Mouse (Mus musculus) CH12.LX (cell line): ENCODE measurements around the gene Klhl18. TPM values are rescaled to one million over a fixed set of nuclear protein-coding genes. Genes with fewer than 3 reads are reported as not detected.
A peak's percentile ranks its signal among the peaks of the same experiment; 100 is the strongest.

Source experiments
- DNase-seq: peaks from one replicate; pipeline ENCODE4 v3.0.0-alpha.2; 2013; ENCODE audit errors: extremely low read depth
- H3K27ac ChIP-seq: 2 replicates; pipeline ENCODE4 v1.5.1; 2012; ENCODE audit warnings: low read depth, mild to moderate bottlenecking, control low read depth, moderate library complexity; ENCODE audit not compliant: insufficient read depth
- H3K27me3 ChIP-seq: replicated peaks from 2 replicates; pipeline ENCODE3; 2012; ENCODE audit warnings: inconsistent platforms
- H3K36me3 ChIP-seq, 2 experiments: replicated peaks in 1 of 2; 2 replicates each; pipeline versions ENCODE3 to v1.6.1; 2012; ENCODE audit warnings: inconsistent platforms in 1 of 2, low read length in 1 of 2, mild to moderate bottlenecking in 1 of 2, mixed read lengths in 1 of 2, moderate library complexity in 1 of 2; ENCODE audit not compliant: control insufficient read depth in 1 of 2, insufficient read depth in 1 of 2
- H3K4me1 ChIP-seq, 2 experiments: 2 replicates each; pipeline ENCODE4 v1.6.1; 2012; ENCODE audit warnings: inconsistent platforms in 1 of 2, moderate library complexity in 1 of 2; ENCODE audit not compliant: insufficient read depth in 2 of 2, control insufficient read depth in 1 of 2
- H3K4me2 ChIP-seq: 2 replicates; pipeline ENCODE4 v1.6.1; 2012; ENCODE audit warnings: low read depth, mild to moderate bottlenecking, control low read depth; ENCODE audit not compliant: poor library complexity, insufficient read depth, severe bottlenecking
- H3K4me3 ChIP-seq, 3 experiments: fragments of 150-350 bp in 1 of 3; sonication (generic) in 1 of 3; replicated peaks in 1 of 3; 2 replicates each; pipeline versions ENCODE3 to v1.5.1; 2011 to 2012; ENCODE audit warnings: low read depth in 2 of 3, low read length in 2 of 3, mild to moderate bottlenecking in 2 of 3, moderate library complexity in 2 of 3, control low read depth in 1 of 3, improper control_type of control experiment in 1 of 3, inconsistent platforms in 1 of 3, mixed read lengths in 1 of 3; ENCODE audit not compliant: poor library complexity in 1 of 3
- H3K79me2 ChIP-seq: replicated peaks from 2 replicates; pipeline ENCODE4 v1.6.1; 2012; ENCODE audit warnings: mild to moderate bottlenecking, moderate library complexity; ENCODE audit not compliant: control insufficient read depth, poor library complexity, insufficient read depth, severe bottlenecking; ENCODE audit errors: extremely low read depth
- H3K9ac ChIP-seq: 2 replicates; pipeline ENCODE4 v1.6.1; 2012; ENCODE audit warnings: low read depth, mild to moderate bottlenecking, control low read depth, moderate library complexity; ENCODE audit not compliant: insufficient read depth
- H3K9me3 ChIP-seq: replicated peaks from 2 replicates; pipeline ENCODE3; 2012; ENCODE audit warnings: low read length, inconsistent platforms, mixed read lengths
- BHLHE40 ChIP-seq: IDR thresholded peaks from 2 replicates; pipeline ENCODE4 v1.6.1; 2011; ENCODE audit warnings: mild to moderate bottlenecking, low read depth, low read length, improper control_type of control experiment
- CTCF ChIP-seq, 2 experiments: IDR thresholded peaks in 1 of 2; conservative IDR thresholded peaks in 1 of 2; 2 replicates each; pipeline ENCODE4 v1.5.1; 2011 to 2012; ENCODE audit warnings: low read depth in 2 of 2, low read length in 2 of 2, improper control_type of control experiment in 1 of 2, inconsistent platforms in 1 of 2, mild to moderate bottlenecking in 1 of 2, moderate library complexity in 1 of 2
- ELF1 ChIP-seq: IDR thresholded peaks from 2 replicates; pipeline ENCODE4 v1.6.1; 2014; ENCODE audit warnings: low read depth, mild to moderate bottlenecking, inconsistent platforms, low read length, improper control_type of control experiment
- ETS1 ChIP-seq: conservative IDR thresholded peaks from 2 replicates; pipeline ENCODE4 v1.6.1; 2012; ENCODE audit warnings: low read depth, mild to moderate bottlenecking, inconsistent platforms, low read length, improper control_type of control experiment, moderate library complexity
- GABPA ChIP-seq: IDR thresholded peaks from 2 replicates; pipeline ENCODE4 v1.6.1; 2012; ENCODE audit warnings: low read depth, low read length, improper control_type of control experiment, inconsistent platforms; ENCODE audit not compliant: insufficient replicate concordance
- HCFC1 ChIP-seq: IDR thresholded peaks from 2 replicates; pipeline ENCODE4 v1.6.1; 2012; ENCODE audit warnings: low read depth, mild to moderate bottlenecking, inconsistent platforms, low read length, improper control_type of control experiment
- IRF4 ChIP-seq: IDR thresholded peaks from 2 replicates; pipeline ENCODE4 v1.6.1; 2014; ENCODE audit warnings: low read depth, mild to moderate bottlenecking, inconsistent platforms, low read length, improper control_type of control experiment
- JUN ChIP-seq: IDR thresholded peaks from 2 replicates; pipeline ENCODE4 v1.6.1; 2011; ENCODE audit warnings: low read depth, mild to moderate bottlenecking, low read length, improper control_type of control experiment, moderate library complexity; ENCODE audit not compliant: insufficient read depth
- JUND ChIP-seq: conservative IDR thresholded peaks from 2 replicates; pipeline ENCODE4 v1.6.1; 2011; ENCODE audit warnings: low read depth, low read length, improper control_type of control experiment
- MAFK ChIP-seq: IDR thresholded peaks from 2 replicates; pipeline ENCODE4 v1.6.1; 2011; ENCODE audit warnings: low read length, improper control_type of control experiment; ENCODE audit not compliant: insufficient replicate concordance
- MEF2A ChIP-seq: IDR thresholded peaks from 2 replicates; pipeline ENCODE4 v1.6.1; 2014; ENCODE audit warnings: low read depth, mild to moderate bottlenecking, inconsistent platforms, low read length, improper control_type of control experiment, borderline replicate concordance
- MXI1 ChIP-seq: IDR thresholded peaks from 2 replicates; pipeline ENCODE4 v1.6.1; 2011; ENCODE audit warnings: mild to moderate bottlenecking, low read depth, low read length, improper control_type of control experiment
- MYC ChIP-seq: IDR thresholded peaks from 2 replicates; pipeline ENCODE4 v1.6.1; 2011; ENCODE audit warnings: low read depth, mild to moderate bottlenecking, improper control_type of control experiment, low read length
- NELFE ChIP-seq: IDR thresholded peaks from 2 replicates; pipeline ENCODE4 v1.6.1; 2011; ENCODE audit warnings: low read depth, low read length, improper control_type of control experiment
- NRF1 ChIP-seq: IDR thresholded peaks from 2 replicates; pipeline ENCODE4 v1.6.1; 2014; ENCODE audit warnings: low read depth, mild to moderate bottlenecking, inconsistent platforms, low read length, improper control_type of control experiment, moderate library complexity
- PAX5 ChIP-seq: IDR thresholded peaks from 2 replicates; pipeline ENCODE4 v1.6.1; 2012; ENCODE audit warnings: low read length, inconsistent platforms, mixed read lengths
- POLR2AphosphoS2 ChIP-seq: IDR thresholded peaks from 2 replicates; pipeline ENCODE4 v1.6.1; 2011; ENCODE audit warnings: low read depth, low read length, improper control_type of control experiment
- SIN3A ChIP-seq: IDR thresholded peaks from 2 replicates; pipeline ENCODE4 v1.6.1; 2012; ENCODE audit warnings: low read length, improper control_type of control experiment, inconsistent platforms
- SMC3 ChIP-seq: IDR thresholded peaks from 2 replicates; pipeline ENCODE4 v1.6.1; 2011; ENCODE audit warnings: low read depth, low read length, improper control_type of control experiment
- TBP ChIP-seq: conservative IDR thresholded peaks from 2 replicates; pipeline ENCODE4 v1.6.1; 2011; ENCODE audit warnings: low read depth, low read length, improper control_type of control experiment
- UBTF ChIP-seq: IDR thresholded peaks from 2 replicates; pipeline ENCODE4 v1.6.1; 2012; ENCODE audit warnings: low read depth, mild to moderate bottlenecking, inconsistent platforms, low read length, improper control_type of control experiment, moderate library complexity
- USF1 ChIP-seq: IDR thresholded peaks from 2 replicates; pipeline ENCODE4 v1.6.1; 2014; ENCODE audit warnings: low read depth, mild to moderate bottlenecking, inconsistent platforms, low read length, improper control_type of control experiment
- ZMIZ1 ChIP-seq: IDR thresholded peaks from 2 replicates; pipeline ENCODE4 v1.6.1; 2012; ENCODE audit warnings: low read depth, mild to moderate bottlenecking, inconsistent platforms, low read length, improper control_type of control experiment
- ZNF384 ChIP-seq: IDR thresholded peaks from 2 replicates; pipeline ENCODE4 v1.6.1; 2012; ENCODE audit warnings: low read depth, low read length, improper control_type of control experiment, inconsistent platforms
- dilution Hi-C: fragments of 300-500 bp; cut with MboI; formaldehyde crosslinking; loops from 2 replicates; pipeline ENCODE4 v1.14.3; 2020; ENCODE audit warnings: low sequenced_read_pairs; ENCODE audit not compliant: extremely low pct_unique_long_range_greater_than_20kb, extremely low pct_ligation_motif_present
- in situ Hi-C: fragments of 300-500 bp; cut with MboI; formaldehyde crosslinking; loops from 3 replicates; pipeline ENCODE4 v1.14.3; 2019; ENCODE audit warnings: low sequenced_read_pairs, low pct_ligation_motif_present, low pct_unique_long_range_greater_than_20kb, mixed read lengths
- polyA plus RNA-seq: library from polyadenylated mRNA; unstranded; fragments of >175 nt; gene quantifications from 2 replicates; pipeline ENCODE4 v1.2.1, GENCODE M21; 2012; ENCODE audit warnings: low read depth; ENCODE audit not compliant: insufficient read length
- total RNA-seq, 2 experiments: library from RNA; depleted of rRNA; stranded (reverse); fragments of 300-350 nt in 1 of 2; fragments of >200 nt in 1 of 2; gene quantifications; 2 replicates each; pipeline ENCODE4 v1.2.3; 2012 to 2014

Gene Klhl18
- total and polyA plus RNA-seq, 3 experiments: 3.0 to 10.1 (median 4.8) TPM

GRCm38 (mm10) chr9:110457926-110458325 lies 18.6 kb downstream of the Klhl18 start:
- peak overlapping the region in 1 of 3 experiments; percentile 0 for H3K4me3 ChIP-seq
- in situ Hi-C loops (no loop called here), dilution Hi-C loops (no loop called here)
- H3K27ac ChIP-seq: peak overlapping the region; percentile 13; the same call in 1 of the 2 replicates
- H3K4me2 ChIP-seq: peak overlapping the region; percentile 32
- no peak overlapping the region for H3K9ac ChIP-seq
- no peaks in the 10 kb centered on the region for H3K27me3 ChIP-seq
- no peaks in the 10 kb centered on the region for H3K79me2 ChIP-seq
- H3K4me1 ChIP-seq: peaks cover 27 to 55% of the 10 kb centered on the region in 2 experiments
- peaks cover 4 to 22% of the 10 kb centered on the region in 2 experiments for H3K36me3 ChIP-seq
- no peak for DNase-seq
- no peaks in the 10 kb centered on the region for H3K9me3 ChIP-seq
- peak; percentile 40; the same call in 1 of the 2 replicates for TF ChIP-seq BHLHE40
- TF ChIP-seq MAFK: no peak

- dilution Hi-C loops: no loop called here
- Histone ChIP-seq H3K9ac (no peak overlapping the region), H3K79me2 (no peaks in the 10 kb centered on the region)
- TF ChIP-seq MYC: no peak
- no peak for TF ChIP-seq POLR2AphosphoS2
- TF ChIP-seq MXI1: no peak
- TF ChIP-seq BHLHE40: no peak
- TF ChIP-seq UBTF: no peak
- no peak for TF ChIP-seq ZNF384
- no peak for TF ChIP-seq NRF1
- no peak for TF ChIP-seq HCFC1
- TF ChIP-seq, all 38 proteins: peak for 0
- peaks cover 8 to 23% of the 10 kb centered on the region in 2 experiments for H3K4me1 ChIP-seq
- DNase-seq: no peak
- peaks cover 6% of the 10 kb centered on the region for H3K9me3 ChIP-seq
- no peaks in the 10 kb centered on the region for H3K27me3 ChIP-seq
- H3K4me2 ChIP-seq: no peak overlapping the region
- peaks cover 13 to 46% of the 10 kb centered on the region in 2 experiments for H3K36me3 ChIP-seq
- no peak overlapping the region for H3K27ac ChIP-seq
- no peak overlapping the region for H3K4me3 ChIP-seq
- in situ Hi-C loops: no loop called here
Measured at GRCm38 (mm10) chr9:110452523-110452922, 24.0 kb downstream of the Klhl18 start.

GRCm38 (mm10) chr9:110448857-110449617 lies 27.5 kb downstream of the Klhl18 start:
- Histone ChIP-seq H3K9ac (no peak overlapping the region), H3K4me3 (no peak overlapping the region), H3K4me2 (no peak overlapping the region), H3K27ac (no peak overlapping the region), H3K9me3 (peaks cover 6% of the 10 kb centered on the region), H3K36me3 (peaks cover 14 to 44% of the 10 kb centered on the region in 2 experiments), H3K79me2 (no peaks in the 10 kb centered on the region), H3K4me1 (peaks cover 5 to 15% of the 10 kb centered on the region in 2 experiments), H3K27me3 (no peaks in the 10 kb centered on the region)
- in situ Hi-C loops: no loop called here
- DNase-seq: peak; percentile 93
- dilution Hi-C loops: no loop called here
- peak; percentile 92 for TF ChIP-seq SMC3
- TF ChIP-seq SIN3A: no peak
- no peak for TF ChIP-seq ETS1
- no peak for TF ChIP-seq ELF1
- peak; percentile 57 to 93 for TF ChIP-seq CTCF (conservative IDR thresholded peaks at IDR 0.05 in 1 of 2, IDR thresholded peaks at IDR 0.05 in 1 of 2; ENCODE audit: low read depth in 2 of 2, low read length in 2 of 2)
- no peak for TF ChIP-seq TBP
- TF ChIP-seq ZNF384: no peak
- peak; percentile 81 for TF ChIP-seq NRF1
- 0 out of 2 replicates have a peak, but pooled peaks have one; percentile 52 for TF ChIP-seq IRF4
- no peak for TF ChIP-seq ZMIZ1
- TF ChIP-seq MXI1: no peak
- TF ChIP-seq HCFC1: no peak
- TF ChIP-seq NELFE: no peak
- TF ChIP-seq PAX5: no peak
- no peak for TF ChIP-seq UBTF
- TF ChIP-seq MEF2A: no peak
- TF ChIP-seq JUND: no peak
- TF ChIP-seq GABPA: no peak
- no peak for TF ChIP-seq USF1
- no peak for TF ChIP-seq JUN
